Comparison of ENCODE assay signal across 18 mouse cellular contexts in genomic region chr11:110670626-110671508, GRCm38 (mm10).
DNase-seq lines count a peak whose midpoint lies in the region; ATAC-seq lines count a peak whose summit lies in the region.
"Had no signal": no experiment of that assay in that cellular context is flagged by ENCODE, and none has a peak within 500 bp of the region (broad histone marks: within the 10 kb centered on the region; RNA-seq: fewer than 3 reads in every experiment).

No protein-coding gene starts in this region.

- WGBS in midbrain, embryonic 14.5 days: 88% methylated on average over 12 of the region's 12 CpGs
- 84% methylated on average over 12 of the region's 12 CpGs for WGBS in midbrain, embryonic 16.5 days

- H3K4me1 ChIP-seq in midbrain, embryonic 14.5 days (ENCODE audit: control insufficient read depth, insufficient read depth, low read length): no peaks in the 10 kb centered on the region
- H3K4me1 ChIP-seq in midbrain, embryonic 16.5 days (ENCODE audit: control insufficient read depth, insufficient read depth, low read length): no peaks in the 10 kb centered on the region
- H3K4me1 ChIP-seq: embryonic facial prominence, embryonic 12.5 days; liver, embryonic 13.5 days had no signal

- intact Hi-C loops in heart, postnatal 25 days (cut with DNase I): no loop called here

- H3K9ac ChIP-seq in midbrain, embryonic 14.5 days (replicated peaks; ENCODE audit: low read length): no peak overlapping the region
- no peak overlapping the region for H3K9ac ChIP-seq in midbrain, embryonic 16.5 days (ENCODE audit: low read depth, low read length)
- H3K9ac ChIP-seq: embryonic facial prominence, embryonic 12.5 days; liver, embryonic 13.5 days; midbrain, embryonic 12.5 days; neural tube, embryonic 12.5 days had no signal

- no peaks in the 10 kb centered on the region for H3K27me3 ChIP-seq in midbrain, embryonic 14.5 days (ENCODE audit: control insufficient read depth, insufficient read depth, low read length)
- H3K27me3 ChIP-seq in midbrain, embryonic 16.5 days (ENCODE audit: control insufficient read depth, insufficient read depth, low read depth, low read length): no peaks in the 10 kb centered on the region
- H3K27me3 ChIP-seq: embryonic facial prominence, embryonic 12.5 days; liver, embryonic 13.5 days; midbrain, embryonic 12.5 days; neural tube, embryonic 12.5 days had no signal

- peak; percentile 56 for DNase-seq in adrenal gland, postnatal 10 days
- no peak for DNase-seq in adrenal gland, postnatal 4 days (ENCODE audit: low spot score in 2 of 2)
- DNase-seq in midbrain, embryonic 14.5 days: peak; percentile 26
- DNase-seq in kidney, postnatal 10 days: peak; percentile 49
- DNase-seq in embryo, embryonic 10 days (ENCODE audit: low spot score): no peak
- DNase-seq in embryo, embryonic 9.5 days (ENCODE audit: extremely low spot score): no peak
- no peak for DNase-seq in heart, postnatal 25 days (ENCODE audit: low spot score)
- DNase-seq: cerebellum, adult 2 months; layer of hippocampus, postnatal 36 days; liver, embryonic 13.5 days; lung, postnatal 36 days; retina, postnatal 1 day had no signal

- H3K4me3 ChIP-seq in midbrain, embryonic 14.5 days (replicated peaks; ENCODE audit: low read depth, low read length): no peak overlapping the region
- no peak overlapping the region for H3K4me3 ChIP-seq in midbrain, embryonic 16.5 days (ENCODE audit: low read depth, low read length)
- H3K4me3 ChIP-seq: embryonic facial prominence, embryonic 12.5 days; liver, embryonic 13.5 days; midbrain, embryonic 12.5 days; neural tube, embryonic 12.5 days had no signal

- H3K4me2 ChIP-seq in midbrain, embryonic 14.5 days (ENCODE audit: low read length): no peak overlapping the region
- H3K4me2 ChIP-seq in midbrain, embryonic 16.5 days (ENCODE audit: low read length): no peak overlapping the region
- H3K4me2 ChIP-seq: embryonic facial prominence, embryonic 12.5 days; liver, embryonic 13.5 days; midbrain, embryonic 12.5 days; neural tube, embryonic 12.5 days had no signal

- ATAC-seq in midbrain, embryonic 14.5 days (ENCODE audit: low FRiP score, low TSS enrichment): no peak
- no peak for ATAC-seq in midbrain, embryonic 16.5 days
- ATAC-seq: intestine, embryonic 16.5 days had no signal

- no peaks in the 10 kb centered on the region for H3K36me3 ChIP-seq in midbrain, embryonic 14.5 days (ENCODE audit: control insufficient read depth, insufficient read depth, low read length)
- no peaks in the 10 kb centered on the region for H3K36me3 ChIP-seq in midbrain, embryonic 16.5 days (ENCODE audit: control insufficient read depth, insufficient read depth, low read length)
- H3K36me3 ChIP-seq: embryonic facial prominence, embryonic 12.5 days; liver, embryonic 13.5 days; midbrain, embryonic 12.5 days; neural tube, embryonic 12.5 days had no signal

- H3K9me3 ChIP-seq in midbrain, embryonic 14.5 days (ENCODE audit: control insufficient read depth, low read length): no peaks in the 10 kb centered on the region
- no peaks in the 10 kb centered on the region for H3K9me3 ChIP-seq in midbrain, embryonic 16.5 days (replicated peaks; ENCODE audit: control insufficient read depth, low read length, poor library complexity, severe bottlenecking)
- H3K9me3 ChIP-seq: embryonic facial prominence, embryonic 12.5 days; liver, embryonic 13.5 days; midbrain, embryonic 12.5 days; neural tube, embryonic 12.5 days had no signal

- H3K27ac ChIP-seq in midbrain, embryonic 14.5 days (replicated peaks; ENCODE audit: low read depth, low read length): no peak overlapping the region
- H3K27ac ChIP-seq in midbrain, embryonic 16.5 days (ENCODE audit: low read length): no peak overlapping the region
- H3K27ac ChIP-seq: embryonic facial prominence, embryonic 12.5 days; liver, embryonic 13.5 days; midbrain, embryonic 12.5 days; neural tube, embryonic 12.5 days; stomach, postnatal 0 days had no signal

Comparison
In these comparisons a context has a peak if more than half of its experiments do, and no peak if none do; other contexts are left out.
1. DNase-seq: peak in adrenal gland, postnatal 10 days (single experiment), midbrain, embryonic 14.5 days (single experiment) and kidney, postnatal 10 days (single experiment); none in adrenal gland, postnatal 4 days (0 of 2), embryo, embryonic 10 days (single experiment), embryo, embryonic 9.5 days (single experiment) and heart, postnatal 25 days (single experiment).